Mouse (Mus musculus): Measurements from ENCODE around the gene Lst1.

Gene Lst1

DNA sequence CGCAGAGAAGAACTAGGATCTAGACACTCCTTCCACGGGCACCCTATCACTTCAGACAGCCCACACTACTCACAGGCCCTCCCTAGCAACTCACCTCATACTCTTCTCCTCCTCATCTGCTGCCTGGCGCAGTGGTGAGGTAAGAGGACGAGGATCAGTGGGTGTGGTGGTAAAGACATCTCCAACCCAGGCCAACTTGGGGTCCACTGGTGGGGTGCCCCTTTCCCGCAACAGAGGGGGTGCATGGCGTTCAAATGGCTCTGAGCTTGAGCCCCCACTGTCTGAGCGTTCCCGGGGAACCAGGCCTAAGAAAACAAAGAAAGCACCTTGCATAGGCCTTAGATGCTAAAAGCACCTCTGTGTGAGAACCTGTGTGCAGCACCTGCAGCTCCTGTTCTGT, 31.0 kb downstream of the Lst1 start:
- DNase-seq: no peak

DNA sequence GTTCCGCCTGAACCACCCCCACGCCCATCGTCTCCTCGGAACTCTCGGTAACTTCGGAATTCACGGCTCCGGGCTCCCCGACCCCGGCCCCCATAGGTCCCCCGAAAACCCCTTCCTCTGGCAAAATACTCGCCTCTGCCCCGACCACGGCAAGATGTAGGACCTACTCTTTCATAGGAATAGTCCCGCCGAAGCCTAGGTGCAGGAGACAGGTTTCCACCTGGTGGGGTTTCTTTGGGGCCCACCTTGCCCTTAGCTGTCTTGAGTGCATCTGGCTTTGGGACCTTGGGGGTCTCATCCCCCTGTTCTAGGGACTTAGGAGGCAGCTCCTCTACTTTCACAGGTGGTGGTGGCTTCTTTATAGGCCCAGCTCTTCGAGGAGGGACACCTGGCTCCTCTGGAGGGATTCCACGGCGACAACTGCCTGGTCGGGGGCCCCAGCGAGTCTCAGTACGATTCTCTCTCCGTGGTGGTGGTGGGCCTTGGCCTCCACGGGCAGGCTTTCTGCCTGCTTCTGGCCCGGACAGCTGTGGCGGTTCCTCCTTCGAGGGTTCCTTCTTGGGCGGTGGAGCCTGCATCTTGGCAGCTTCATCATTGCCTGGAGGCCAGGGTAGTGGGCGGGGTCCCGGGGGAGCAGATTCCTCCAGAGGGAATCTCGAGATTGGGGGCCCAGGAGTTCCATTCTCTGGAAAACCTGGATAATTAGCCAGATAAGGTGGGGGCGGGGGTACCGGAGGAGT, 31.6 kb downstream of the Lst1 start:
- DNase-seq: no peak

DNA sequence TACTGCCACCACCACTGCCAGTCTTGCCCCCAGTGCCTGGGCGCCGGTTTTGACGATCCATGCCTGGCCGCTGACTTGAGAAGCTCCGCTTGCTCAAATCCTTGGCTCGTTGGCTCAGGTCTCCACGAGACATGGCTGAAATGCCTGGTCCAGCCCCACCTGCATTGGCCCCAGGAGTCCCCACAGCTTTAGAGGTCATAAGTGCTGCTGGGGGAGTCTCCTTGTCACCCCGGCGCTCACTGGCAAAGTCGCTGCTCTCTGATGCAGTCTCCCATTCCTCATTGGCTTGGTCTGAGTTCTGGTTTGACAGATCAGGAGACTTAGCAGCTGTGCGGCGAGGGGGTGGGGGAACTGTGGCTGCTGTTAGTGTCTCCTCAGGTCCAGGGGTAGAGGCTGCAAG, 32.8 kb downstream of the Lst1 start:
- DNase-seq: peak in 1 of 2 experiments; percentile 17

DNA sequence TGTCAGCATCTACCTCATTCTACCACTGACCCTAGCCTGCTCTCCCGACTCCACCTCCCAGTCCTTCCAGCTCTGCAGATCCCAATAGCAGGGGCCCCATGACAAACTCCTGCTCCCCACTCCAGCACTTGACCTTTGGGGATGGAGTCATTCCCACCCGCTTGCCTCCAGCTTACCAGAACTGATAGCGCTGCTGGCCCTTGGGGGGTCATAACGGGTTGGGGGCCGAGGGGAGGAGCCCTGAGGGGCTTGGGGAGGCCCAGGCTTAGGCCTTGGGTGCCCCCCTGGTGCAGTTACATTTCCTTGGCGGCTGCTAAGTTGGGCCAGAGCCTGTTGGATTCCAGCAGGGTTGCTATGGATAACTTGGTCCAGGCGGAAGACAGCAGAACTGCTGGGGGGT, 33.6 kb downstream of the Lst1 start:
- peak in 1 of 2 experiments; percentile 23 for DNase-seq

DNA sequence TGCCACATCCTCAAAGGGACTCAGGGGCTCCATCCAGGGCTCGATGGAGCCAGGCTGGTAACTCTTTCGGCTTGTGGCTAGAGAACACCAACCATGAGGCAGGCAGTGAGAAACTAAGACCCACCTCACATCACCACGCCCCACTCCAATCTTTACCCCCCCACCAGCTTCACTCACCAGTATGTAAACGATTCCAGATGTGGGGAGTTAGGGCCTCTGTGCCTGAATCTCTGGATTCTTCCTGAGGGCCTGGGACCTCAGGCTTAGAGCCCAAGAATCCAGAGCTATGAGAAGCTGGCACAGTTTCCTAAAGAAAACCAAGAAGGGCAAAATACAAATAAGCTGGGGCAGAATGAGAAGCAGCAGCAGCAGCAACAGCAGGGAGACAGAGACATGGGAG, 34.3 kb downstream of the Lst1 start:
- peak in 1 of 2 experiments; percentile 4 for DNase-seq

DNA sequence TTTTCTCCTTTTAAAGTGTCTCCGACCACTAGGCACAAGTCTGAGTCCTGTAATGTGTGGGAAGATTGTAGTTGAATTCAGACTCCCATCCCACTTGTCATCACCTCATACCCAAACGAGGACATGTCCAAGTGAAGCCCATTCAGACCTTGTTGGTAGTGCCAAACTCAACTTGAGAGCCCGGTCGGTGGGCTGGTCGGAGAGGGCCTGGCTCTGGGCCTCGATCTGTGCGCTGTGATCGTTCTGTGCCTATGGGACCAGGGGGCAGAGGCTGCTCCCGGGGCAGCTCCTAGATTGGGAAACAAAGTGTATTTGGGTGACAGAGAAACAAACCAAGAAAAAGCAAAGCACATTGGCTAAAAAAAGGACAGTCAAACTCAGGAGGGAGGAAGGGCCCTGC, 35.2 kb downstream of the Lst1 start:
- peak in 1 of 2 experiments; percentile 5 for DNase-seq

DNA sequence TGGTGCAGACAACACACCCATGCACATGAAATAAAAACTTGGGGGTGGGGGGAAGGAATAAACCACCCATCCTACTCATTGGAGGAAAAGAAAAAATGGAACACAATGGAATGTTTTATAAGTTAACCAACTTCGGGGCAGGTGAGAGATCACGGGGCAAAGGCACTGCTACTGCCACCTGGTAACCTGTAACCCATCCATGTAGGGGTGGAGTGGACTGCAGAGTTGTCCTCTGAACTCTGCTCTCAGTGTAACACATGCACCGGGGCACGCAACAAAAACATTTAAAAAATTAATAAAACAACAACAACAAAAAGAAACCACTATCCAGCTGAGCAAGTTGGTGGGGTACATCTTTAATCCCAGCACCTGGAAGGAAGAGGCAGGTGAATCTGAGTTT, 36.1 kb downstream of the Lst1 start:
- no peak for DNase-seq

DNA sequence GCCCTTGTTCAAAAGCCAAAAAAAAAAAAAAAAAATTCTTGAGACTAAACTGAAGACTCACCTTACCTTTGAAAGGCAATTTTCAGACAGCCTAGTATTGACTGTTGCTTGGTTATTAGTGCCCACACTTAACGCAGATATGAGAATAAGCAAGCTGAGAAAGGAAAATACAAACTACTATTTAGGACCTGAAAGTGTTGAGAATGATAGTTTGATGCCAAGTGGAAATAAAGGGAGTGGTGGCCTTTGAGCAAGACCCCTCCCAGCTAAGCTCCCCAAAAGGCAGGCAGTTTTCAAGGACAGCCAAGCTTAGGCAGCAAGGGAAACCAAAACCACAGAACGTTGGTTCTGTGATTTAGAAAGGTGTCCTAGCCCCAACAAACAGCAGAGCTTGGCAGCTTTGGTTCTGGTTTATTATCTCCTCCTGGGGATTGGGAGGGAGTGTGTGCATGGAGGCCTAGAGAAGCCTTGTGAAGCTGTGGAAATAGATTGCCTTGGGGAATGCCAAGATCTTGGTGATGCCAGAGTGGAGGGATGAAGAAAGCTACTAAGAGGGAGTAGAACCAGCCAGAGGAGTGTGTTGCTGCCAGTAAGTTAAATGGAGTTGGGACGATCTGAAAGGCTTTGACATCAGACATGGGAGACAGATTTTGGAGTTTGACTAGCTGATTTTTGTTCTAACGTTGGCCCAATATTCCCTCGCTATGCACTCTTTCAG, 40.2 kb downstream of the Lst1 start:
- no peak for DNase-seq

DNA sequence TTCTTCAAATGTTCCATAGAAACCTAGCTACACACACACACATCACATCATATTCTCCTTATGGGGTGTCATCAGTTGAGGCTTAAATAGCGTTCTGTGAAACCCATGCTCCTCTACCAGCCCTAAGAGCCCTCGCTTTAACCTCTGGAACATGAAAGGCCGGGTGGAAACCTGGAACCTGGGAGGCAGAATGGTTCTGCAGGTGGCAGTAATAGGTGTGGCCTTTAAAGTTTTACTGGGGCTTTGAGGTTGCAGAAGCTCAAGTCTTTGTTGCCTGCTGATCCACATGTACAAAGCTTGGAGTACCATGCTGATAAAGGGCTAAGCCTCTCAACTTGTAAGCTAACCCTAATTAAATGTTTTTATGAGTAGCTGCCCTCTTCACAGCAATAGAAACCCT, 40.9 kb downstream of the Lst1 start:
- peak in 1 of 2 experiments; percentile 3 for DNase-seq

DNA sequence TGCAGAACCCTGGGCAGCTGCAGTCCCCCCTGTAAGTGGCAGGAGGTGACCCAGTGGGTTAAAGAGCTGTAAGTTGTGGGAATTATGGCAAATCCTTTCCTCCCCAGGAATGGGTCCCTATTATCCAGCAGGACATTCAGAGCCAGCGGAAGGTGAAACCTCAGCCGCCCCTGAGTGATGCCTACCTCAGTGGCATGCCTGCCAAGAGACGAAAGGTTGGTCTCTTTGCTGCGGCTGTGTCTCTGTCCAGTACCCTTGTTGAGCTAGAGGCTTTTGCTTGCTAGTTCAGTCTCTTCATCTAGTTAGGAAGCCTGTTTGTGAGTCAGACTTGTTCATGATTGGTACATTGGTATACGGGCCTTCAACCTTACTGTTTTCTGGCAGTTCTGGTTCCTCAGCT, 42.1 kb downstream of the Lst1 start:
- no peak for DNase-seq

DNA sequence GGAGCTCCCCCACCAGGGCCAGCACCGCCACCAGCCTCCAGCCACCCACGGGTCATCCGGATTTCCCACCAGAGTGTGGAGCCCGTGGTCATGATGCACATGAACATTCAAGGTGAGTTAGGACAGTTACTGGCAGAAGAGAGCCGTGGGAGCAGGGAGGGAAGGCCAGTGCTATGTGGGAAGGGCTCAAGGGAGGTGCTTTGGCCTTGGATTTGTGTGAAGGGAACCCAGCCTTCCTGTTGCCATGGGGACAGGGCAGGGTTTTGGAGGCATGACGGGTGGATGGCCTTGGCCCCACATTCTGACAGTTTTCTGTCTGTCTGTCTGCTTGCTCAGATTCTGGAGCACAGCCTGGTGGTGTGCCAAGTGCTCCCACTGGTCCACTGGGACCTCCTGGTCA, 46.3 kb downstream of the Lst1 start:
- no peak for DNase-seq

DNA sequence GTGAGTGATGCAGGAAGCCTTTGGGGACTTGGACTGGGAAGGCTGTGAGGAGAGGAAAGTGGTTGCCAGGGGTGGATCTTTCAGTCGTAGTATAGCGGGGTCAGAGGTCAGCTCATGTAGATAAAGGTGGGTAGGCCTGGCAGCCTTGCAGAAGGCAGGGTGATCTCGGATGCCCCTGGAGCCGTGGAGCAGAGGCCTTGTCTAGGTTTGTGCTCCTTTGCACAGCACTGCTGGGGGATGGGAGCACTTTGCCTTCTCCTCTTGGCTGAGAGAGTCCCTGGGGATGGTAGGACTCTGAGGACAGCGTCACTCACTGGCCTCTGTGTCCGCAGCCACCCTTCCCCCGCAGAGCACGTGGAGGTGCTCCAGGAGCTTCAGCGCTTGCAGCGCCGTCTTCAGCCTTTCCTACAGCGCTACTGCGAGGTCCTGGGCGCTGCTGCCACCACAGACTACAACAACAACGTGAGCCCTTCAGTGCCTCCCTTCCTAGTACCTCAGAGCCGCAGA, 47.7 kb downstream of the Lst1 start:
- DNase-seq: no peak

DNA sequence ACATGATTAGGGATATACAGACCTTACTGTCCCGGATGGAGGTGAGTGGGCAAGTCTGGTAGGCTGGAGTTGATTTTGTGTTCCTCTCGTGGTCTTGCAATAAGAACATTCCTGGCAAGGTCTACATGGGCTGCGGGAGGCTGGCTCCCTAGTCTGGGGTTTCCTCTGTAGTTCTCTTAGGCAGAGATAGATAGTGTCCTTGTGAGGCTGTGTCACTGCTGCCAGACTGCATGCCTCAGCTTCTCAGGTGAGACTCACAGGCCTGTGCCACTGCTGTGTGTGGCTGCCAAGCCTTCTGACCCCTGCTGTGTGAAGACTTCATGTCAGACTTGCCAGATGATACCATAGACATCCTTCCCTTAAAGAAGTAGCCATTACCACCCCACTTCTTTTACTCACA, 49.0 kb downstream of the Lst1 start:
- DNase-seq: no peak

DNA sequence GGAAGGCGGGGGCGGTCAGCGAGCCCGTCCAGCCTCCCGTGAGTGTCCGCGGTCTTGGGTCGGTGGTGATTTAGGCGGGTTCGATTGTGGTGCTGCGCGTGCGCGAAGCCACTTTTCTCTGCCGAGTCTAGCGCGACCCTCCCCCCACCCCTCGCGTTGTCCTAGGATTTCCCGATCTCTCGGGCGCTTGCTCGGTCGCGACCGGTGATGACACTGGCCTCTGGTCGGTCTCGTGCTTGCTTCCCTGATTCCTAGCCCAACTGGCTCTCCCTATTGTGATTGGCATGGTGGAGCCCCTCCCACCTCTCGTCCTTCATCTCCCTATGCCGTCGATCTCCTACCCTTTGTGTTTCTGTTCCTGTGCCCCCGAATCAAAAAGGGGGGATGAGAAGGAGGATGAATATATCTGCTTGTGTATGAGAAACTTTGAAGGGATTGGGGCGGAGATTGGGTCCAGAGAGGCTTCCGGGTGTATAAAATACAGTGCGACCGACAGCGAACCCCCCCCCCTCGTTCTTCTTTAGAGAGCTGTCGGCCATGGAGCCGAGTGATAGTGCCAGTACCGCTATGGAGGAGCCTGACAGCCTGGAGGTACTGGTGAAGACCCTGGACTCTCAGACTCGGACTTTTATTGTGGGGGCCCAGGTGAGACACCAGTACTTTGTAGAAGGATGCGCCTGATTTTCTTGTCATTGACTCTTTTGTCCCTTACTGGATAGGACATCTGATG, 52.5 kb downstream of the Lst1 start:
- DNase-seq: no peak
